Mouse (Mus musculus) left cerebral cortex, postnatal 36 days (tissue): ENCODE results near the gene Arhgef25. TPM values are rescaled to one million over a fixed set of nuclear protein-coding genes. Genes with fewer than 3 reads are reported as not detected.

Experiments
- total RNA-seq, 2 experiments: library from RNA; stranded (reverse); gene quantifications; 2 replicates each; pipeline ENCODE4 v1.2.3; 2021

Arhgef25 gene
- total RNA-seq, 2 experiments from 2014 or later = 173 to 176 TPM

Other genes with a start within 250 kb of the Arhgef25 start
- gene Ctdsp2, start 211.4 kb downstream of the Arhgef25 start, total RNA-seq = 10 to 100 TPM; 72.0 to 74.1 TPM
- under 1 TPM; 0.16 to 0.20 TPM for gene Avil, start 189.4 kb downstream of the Arhgef25 start, total RNA-seq
- 10 to 100 TPM; 21.7 to 28.8 TPM for gene Tsfm, start 159.2 kb downstream of the Arhgef25 start, total RNA-seq
- 10 to 100 TPM in 1 of 2 experiments, 1 to 10 TPM in 1; 9.2 to 10.6 TPM for gene Mettl1, start 148.7 kb downstream of the Arhgef25 start, total RNA-seq
- gene Eef1akmt3, start 148.6 kb downstream of the Arhgef25 start, total RNA-seq = not detected
- 1 to 10 TPM in 1 of 2 experiments, under 1 TPM in 1; 0.39 to 1.2 TPM for gene Cyp27b1, start 141.8 kb downstream of the Arhgef25 start, total RNA-seq
- 10 to 100 TPM; 21.5 to 24.9 TPM for gene March9, start 129.9 kb downstream of the Arhgef25 start, total RNA-seq
- 10 to 100 TPM; 76.9 to 88.1 TPM for gene Cdk4, start 126.5 kb downstream of the Arhgef25 start, total RNA-seq
- 10 to 100 TPM; 63.5 to 66.3 TPM for gene Tspan31, start 119.8 kb downstream of the Arhgef25 start, total RNA-seq
- gene Agap2, start 114.8 kb downstream of the Arhgef25 start, total RNA-seq = 100 to 1,000 TPM; 680 to 686 TPM
- 100 to 1,000 TPM; 118 to 119 TPM for gene Os9, start 69.0 kb downstream of the Arhgef25 start, total RNA-seq
- gene B4galnt1, start 24.9 kb downstream of the Arhgef25 start, total RNA-seq = 100 to 1,000 TPM; 116 to 122 TPM
- gene Slc26a10, start 9.4 kb downstream of the Arhgef25 start, total RNA-seq = 1 to 10 TPM; 1.8 to 4.4 TPM
- gene Dtx3, start 5.6 kb upstream of the Arhgef25 start, total RNA-seq = 100 to 1,000 TPM; 195 to 221 TPM
- gene Pip4k2c, start 21.5 kb upstream of the Arhgef25 start, total RNA-seq = 100 to 1,000 TPM in 1 of 2 experiments, 10 to 100 TPM in 1; 94.6 to 106 TPM
- 1,000 to 10,000 TPM in 1 of 2 experiments, 100 to 1,000 TPM in 1; 978 to 1,176 TPM for gene Kif5a, start 73.3 kb upstream of the Arhgef25 start, total RNA-seq
- 100 to 1,000 TPM; 267 to 287 TPM for gene Dctn2, start 76.3 kb upstream of the Arhgef25 start, total RNA-seq
- 10 to 100 TPM; 32.9 to 54.4 TPM for gene Mbd6, start 98.9 kb upstream of the Arhgef25 start, total RNA-seq
- gene Mars, start 121.7 kb upstream of the Arhgef25 start, total RNA-seq = 10 to 100 TPM; 54.9 to 60.1 TPM
- 1 to 10 TPM in 1 of 2 experiments, under 1 TPM in 1; 0.94 to 1.1 TPM for gene Arhgap9, start 131.9 kb upstream of the Arhgef25 start, total RNA-seq
- gene Gli1, start 151.9 kb upstream of the Arhgef25 start, total RNA-seq = 1 to 10 TPM; 1.9 to 2.9 TPM
- gene Inhbe, start 164.3 kb upstream of the Arhgef25 start, total RNA-seq = under 1 TPM; 0.15 to 0.20 TPM
- not detected for gene Inhbc, start 180.3 kb upstream of the Arhgef25 start, total RNA-seq
- gene R3hdm2, start 190.2 kb upstream of the Arhgef25 start, total RNA-seq = 100 to 1,000 TPM; 348 to 365 TPM